Mouse (Mus musculus): Measurements from ENCODE around the gene Tmtc4.

Gene Tmtc4

GRCm38 (mm10) chr14:122983226-122984215, at the start of gene Tmtc4:
TSS of gene Tmtc4 (minus strand) at chr14:122984035.
- peak; percentile 94 for DNase-seq (ENCODE audit: low spot score)

GRCm38 (mm10) chr14:123032435-123032834, 48.6 kb upstream of the Tmtc4 start:
- no peak for DNase-seq (ENCODE audit: low spot score)

- DNase-seq (ENCODE audit: low spot score): no peak
These were observed 44.0 kb upstream of the Tmtc4 start for GRCm38 (mm10) chr14:123027876-123028275.

GRCm38 (mm10) chr14:123022981-123023380, 39.1 kb upstream of the Tmtc4 start:
- no peak for DNase-seq (ENCODE audit: low spot score)

- DNase-seq (ENCODE audit: low spot score): no peak
These were observed 32.5 kb upstream of the Tmtc4 start for GRCm38 (mm10) chr14:123016310-123016709.

- DNase-seq (ENCODE audit: low spot score): no peak
These were observed 31.9 kb upstream of the Tmtc4 start for GRCm38 (mm10) chr14:123015687-123016086.

- no peak for DNase-seq (ENCODE audit: low spot score)
These were observed 25.5 kb upstream of the Tmtc4 start for GRCm38 (mm10) chr14:123009108-123010018.

- DNase-seq (ENCODE audit: low spot score): no peak
These were observed 24.8 kb upstream of the Tmtc4 start for GRCm38 (mm10) chr14:123008672-123009071.

- DNase-seq (ENCODE audit: low spot score): no peak
These were observed 19.9 kb upstream of the Tmtc4 start for GRCm38 (mm10) chr14:123003715-123004114.

GRCm38 (mm10) chr14:123001391-123001790, 17.6 kb upstream of the Tmtc4 start:
- DNase-seq (ENCODE audit: low spot score): no peak

GRCm38 (mm10) chr14:122997465-122997864, 13.6 kb upstream of the Tmtc4 start:
- no peak for DNase-seq (ENCODE audit: low spot score)

- no peak for DNase-seq (ENCODE audit: low spot score)
These were observed 10.1 kb upstream of the Tmtc4 start for GRCm38 (mm10) chr14:122993935-122994334.

GRCm38 (mm10) chr14:122992937-122993336, 9.1 kb upstream of the Tmtc4 start:
- DNase-seq (ENCODE audit: low spot score): no peak

GRCm38 (mm10) chr14:122990521-122991052, 6.8 kb upstream of the Tmtc4 start:
- no peak for DNase-seq (ENCODE audit: low spot score)

- DNase-seq (ENCODE audit: low spot score): no peak
These were observed 2.6 kb upstream of the Tmtc4 start for GRCm38 (mm10) chr14:122986404-122986803.

GRCm38 (mm10) chr14:122982571-122983225, 1.1 kb downstream of the Tmtc4 start:
- peak; percentile 57 for DNase-seq (ENCODE audit: low spot score)

- peak; percentile 41 for DNase-seq (ENCODE audit: low spot score)
These were observed 1.9 kb downstream of the Tmtc4 start for GRCm38 (mm10) chr14:122981831-122982485.

- DNase-seq (ENCODE audit: low spot score): no peak
These were observed 5.0 kb downstream of the Tmtc4 start for GRCm38 (mm10) chr14:122978871-122979270.

GRCm38 (mm10) chr14:122977797-122978140, 6.1 kb downstream of the Tmtc4 start:
- no peak for DNase-seq (ENCODE audit: low spot score)

- peak; percentile 23 for DNase-seq (ENCODE audit: low spot score)
These were observed 6.6 kb downstream of the Tmtc4 start for GRCm38 (mm10) chr14:122977056-122977796.
